13 mouse cellular contexts compared by ENCODE assay signal in the genomic region with DNA sequence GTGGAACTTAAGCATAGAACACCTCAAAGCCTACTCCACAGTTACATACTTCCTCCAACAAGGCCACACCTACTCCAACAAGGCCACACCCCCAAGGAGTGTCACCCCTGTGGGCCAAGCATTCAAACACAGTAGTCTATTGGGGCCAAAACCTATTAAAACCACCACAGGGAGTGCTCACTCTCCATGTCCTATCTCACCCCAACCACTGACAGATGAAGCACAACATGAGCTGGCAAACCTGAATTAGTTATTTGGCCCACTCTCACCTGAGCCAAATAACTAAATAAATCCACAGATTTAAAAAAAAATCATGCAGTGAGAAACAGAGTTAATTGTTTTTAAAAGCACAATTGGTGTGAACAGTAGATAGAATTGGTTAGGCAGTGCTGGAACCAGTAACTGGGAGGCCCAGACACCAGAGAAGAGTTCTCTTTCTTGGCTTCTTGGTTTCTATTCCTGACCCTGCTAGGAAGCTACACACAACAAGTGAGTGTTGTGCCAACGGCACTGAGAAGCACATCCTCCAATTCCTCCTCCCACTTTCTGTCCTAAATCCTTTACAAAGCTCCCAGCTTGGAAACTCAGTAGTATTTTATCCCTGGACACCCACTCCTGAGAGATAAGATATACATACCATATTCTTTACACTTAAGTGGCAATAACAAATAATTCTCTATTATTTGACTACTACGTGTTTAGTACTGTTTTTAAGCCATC.
DNase-seq lines count a peak whose midpoint lies in the region.
"Had no signal": no experiment of that assay in that cellular context is flagged by ENCODE, and none has a peak within 500 bp of the region (broad histone marks: within the 10 kb centered on the region; RNA-seq: fewer than 3 reads in every experiment).

No protein-coding gene starts in this region.

- peak; percentile 59 for DNase-seq in cerebellum, adult 9-10 months
- DNase-seq in cerebellum, postnatal 4 days (ENCODE audit: low spot score in 2 of 2), result no peak
- peak; percentile 86 for DNase-seq in brain, adult 2 months (ENCODE audit: low read depth, low spot score)
- DNase-seq in cerebellum, postnatal 10 days, result peak; percentile 20 to 21
- DNase-seq in telencephalon, adult 2 months (ENCODE audit: low read depth, low spot score), result peak; percentile 23
- no peak for DNase-seq in urinary bladder, postnatal 14 days (ENCODE audit: low spot score)
- DNase-seq: adrenal gland, adult 2 months; adrenal gland, postnatal 14 days; forebrain, postnatal 0 days; gastrocnemius, postnatal 14 days; heart, adult 11 months; kidney, adult 11 months; kidney, adult 8-10 months had no signal

Comparison
In these comparisons a context has a peak if more than half of its experiments do, and no peak if none do; other contexts are left out.
1. DNase-seq: peak in cerebellum, adult 9-10 months (single experiment), brain, adult 2 months (single experiment), cerebellum, postnatal 10 days (2 of 2) and telencephalon, adult 2 months (single experiment); none in cerebellum, postnatal 4 days (0 of 2) and urinary bladder, postnatal 14 days (single experiment).